Mouse (Mus musculus) kidney, embryonic 14.5 days (tissue): ENCODE measurements around the gene Shmt1. TPM values are rescaled to one million over a fixed set of nuclear protein-coding genes. Genes with fewer than 3 reads are reported as not detected.

Source experiments
- ATAC-seq: fragments of 200-750 bp; cut with Nextera tagmentation; 2 replicates; pipeline ENCODE4 v1.8.0; 2017; ENCODE audit warnings: moderate number of reproducible peaks, mild to moderate bottlenecking, moderate TSS enrichment, moderate library complexity; ENCODE audit not compliant: low FRiP score, low TSS enrichment
- H3K27ac ChIP-seq: fragments of 300-500 bp; sonication (generic); 2 replicates; pipeline ENCODE4 v1.5.1; 2014; ENCODE audit warnings: low read depth, mild to moderate bottlenecking, low read length, moderate library complexity, mixed read lengths
- H3K27me3 ChIP-seq: fragments of 300-500 bp; sonication (generic); 2 replicates; pipeline ENCODE4 v1.6.1; 2014; ENCODE audit warnings: mild to moderate bottlenecking, low read length; ENCODE audit not compliant: control insufficient read depth, insufficient read depth
- H3K36me3 ChIP-seq: fragments of 300-500 bp; sonication (generic); 2 replicates; pipeline ENCODE4 v1.6.1; 2014; ENCODE audit warnings: low read length, mixed read lengths; ENCODE audit not compliant: control insufficient read depth, insufficient read depth
- H3K4me1 ChIP-seq: fragments of 300-500 bp; sonication (generic); 2 replicates; pipeline ENCODE4 v1.6.1; 2014; ENCODE audit warnings: low read length, mixed read lengths; ENCODE audit not compliant: control insufficient read depth, insufficient read depth
- H3K4me2 ChIP-seq: fragments of 300-500 bp; sonication (generic); replicated peaks from 2 replicates; pipeline ENCODE4 v1.6.1; 2014; ENCODE audit warnings: low read depth, mild to moderate bottlenecking, low read length
- H3K4me3 ChIP-seq: fragments of 300-500 bp; sonication (generic); 2 replicates; pipeline ENCODE4 v1.5.1; 2014; ENCODE audit warnings: mild to moderate bottlenecking, low read length
- H3K9ac ChIP-seq: fragments of 300-500 bp; sonication (generic); 2 replicates; pipeline ENCODE4 v1.6.1; 2014; ENCODE audit warnings: low read depth, mild to moderate bottlenecking, low read length, moderate library complexity
- H3K9me3 ChIP-seq: fragments of 300-500 bp; sonication (generic); 2 replicates; pipeline ENCODE4 v1.6.1; 2016; ENCODE audit warnings: low read length; ENCODE audit not compliant: control insufficient read depth
- WGBS: fragments of 180-500 bp; shearing (Covaris S2); extraction: QIAGEN DNeasy Blood & Tissue Kit; methylation state at CpG from one replicate; pipeline ENCODE4 v1.1.7; 2014; 5-methylcytosine and 5-hydroxymethylcytosine counted together
- polyA plus RNA-seq: library from polyadenylated mRNA; unstranded; fragments of >200 nt; fragmentation: Nextera tagmentation; extraction: Ambion mirVana; gene quantifications from 2 replicates; pipeline ENCODE4 v1.2.1, GENCODE M21; 2014

The Shmt1 gene
- polyA plus RNA-seq, 1 experiment from 2014 or later, result 78.4 TPM

DNA sequence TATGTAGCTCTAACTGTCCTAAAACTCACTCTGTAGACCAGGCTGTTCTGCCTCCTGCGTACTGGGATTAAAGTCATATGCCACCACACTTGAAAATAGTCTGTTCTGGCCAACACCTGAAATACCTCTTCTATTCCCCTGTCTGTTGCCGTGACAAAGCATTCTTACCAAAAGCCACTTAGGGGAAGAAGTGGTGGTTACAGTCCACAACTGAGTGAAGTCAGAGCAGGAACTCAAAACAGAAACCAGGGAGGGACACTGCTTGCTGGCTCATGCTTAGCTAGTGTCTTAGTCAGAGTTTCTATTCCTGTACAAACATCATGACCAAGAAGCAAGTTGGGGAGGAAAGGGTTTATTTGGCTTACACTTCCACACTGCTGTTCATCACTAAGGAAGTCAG is 42.2 kb downstream of the Shmt1 start:
- Histone ChIP-seq H3K4me3 (no peak overlapping the region), H3K4me2 (no peak overlapping the region), H3K4me1 (no peaks in the 10 kb centered on the region), H3K27ac (no peak overlapping the region), H3K36me3 (no peaks in the 10 kb centered on the region), H3K9me3 (no peaks in the 10 kb centered on the region), H3K9ac (no peak overlapping the region), H3K27me3 (no peaks in the 10 kb centered on the region)
- no peak for ATAC-seq
- WGBS, result 88% methylated on average over 2 of the region's 2 CpGs

GRCm38 (mm10) chr11:60766969-60767368 is 44.5 kb downstream of the Shmt1 start:
- 92% methylated on average over 4 of the region's 4 CpGs for WGBS
- no peak overlapping the region for H3K27ac ChIP-seq
- no peak overlapping the region for H3K4me3 ChIP-seq
- no peak overlapping the region for H3K4me2 ChIP-seq
- ATAC-seq, result no peak
- no peak overlapping the region for H3K9ac ChIP-seq
- H3K36me3 ChIP-seq, result peaks cover under 1% of the 10 kb centered on the region; the same call in 1 of the 2 replicates
- H3K4me1 ChIP-seq, result no peaks in the 10 kb centered on the region
- no peaks in the 10 kb centered on the region for H3K9me3 ChIP-seq
- H3K27me3 ChIP-seq, result no peaks in the 10 kb centered on the region

DNA sequence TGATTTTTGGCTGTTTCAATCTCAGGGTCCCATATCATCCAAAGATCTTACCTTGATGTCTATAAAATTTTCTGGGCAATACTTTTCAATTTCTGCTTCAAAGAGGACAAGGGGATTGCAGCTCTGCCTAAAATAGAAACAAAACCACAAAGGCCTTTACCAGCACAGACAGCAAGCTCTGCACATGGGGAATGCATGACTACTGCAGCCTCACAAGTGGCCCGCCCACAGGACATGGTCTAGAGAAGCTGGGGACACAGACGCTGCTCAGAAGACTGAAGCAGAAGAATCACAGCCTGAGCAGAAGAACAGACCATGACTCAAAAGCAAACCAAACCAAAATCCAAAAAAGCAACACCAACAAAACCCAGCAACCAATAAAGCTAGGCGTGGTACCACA is 49.8 kb downstream of the Shmt1 start:
- Histone ChIP-seq H3K9ac (no peak overlapping the region), H3K9me3 (no peaks in the 10 kb centered on the region), H3K27ac (no peak overlapping the region), H3K4me2 (no peak overlapping the region), H3K36me3 (peaks cover 26% of the 10 kb centered on the region), H3K4me3 (no peak overlapping the region), H3K27me3 (no peaks in the 10 kb centered on the region), H3K4me1 (no peaks in the 10 kb centered on the region)
- no peak for ATAC-seq
- 99% methylated on average over 3 of the region's 3 CpGs for WGBS

DNA sequence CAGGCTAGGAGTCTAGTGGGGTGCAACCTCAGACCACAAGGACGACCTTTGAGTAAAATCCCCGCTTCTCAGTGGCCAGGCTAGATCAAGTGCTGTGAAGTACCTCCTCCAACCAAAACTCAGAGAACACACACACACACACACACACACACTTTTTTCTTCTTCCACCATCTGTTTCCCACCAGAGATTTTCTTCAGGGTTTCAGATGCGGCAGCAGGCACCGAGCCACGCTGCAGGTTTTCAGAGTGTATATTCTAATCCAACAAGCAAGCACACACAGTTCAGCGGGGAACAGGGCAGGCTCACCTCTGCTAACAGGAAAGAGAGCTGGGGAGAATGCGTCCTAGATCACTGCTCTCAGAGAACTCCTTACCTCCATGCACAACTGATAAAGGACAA is 55.9 kb downstream of the Shmt1 start:
- H3K36me3 ChIP-seq, result peaks cover 65% of the 10 kb centered on the region
- ATAC-seq, result no peak
- H3K9me3 ChIP-seq, result no peaks in the 10 kb centered on the region
- no peak overlapping the region for H3K9ac ChIP-seq
- H3K27ac ChIP-seq, result no peak overlapping the region
- H3K27me3 ChIP-seq, result no peaks in the 10 kb centered on the region
- no peak overlapping the region for H3K4me2 ChIP-seq
- H3K4me1 ChIP-seq, result no peaks in the 10 kb centered on the region
- H3K4me3 ChIP-seq, result no peak overlapping the region
- WGBS, result 89% methylated on average over 7 of the region's 7 CpGs

DNA sequence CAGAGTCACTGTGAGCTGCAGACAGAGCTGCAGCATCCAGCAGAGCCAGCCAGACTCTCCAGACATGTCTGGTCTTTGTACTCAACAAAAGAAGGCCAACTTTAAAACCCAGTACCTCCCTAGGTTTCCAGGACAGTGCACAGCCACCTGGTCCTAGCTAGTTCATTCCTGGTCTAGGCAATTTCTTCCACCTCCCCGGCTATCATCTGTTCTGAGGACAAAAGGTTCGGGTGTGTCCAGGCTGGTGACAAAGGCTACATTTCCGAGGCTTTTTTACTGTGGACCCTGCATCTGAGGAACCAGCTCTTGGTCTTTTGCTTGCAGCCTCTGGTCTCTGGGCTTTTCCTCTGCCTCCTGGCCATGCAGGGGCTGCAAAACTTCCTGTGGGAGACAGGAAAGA is 71.2 kb downstream of the Shmt1 start:
- Histone ChIP-seq H3K27me3 (no peaks in the 10 kb centered on the region), H3K36me3 (peaks cover 51% of the 10 kb centered on the region), H3K9ac (no peak overlapping the region), H3K4me3 (no peak overlapping the region), H3K4me1 (no peaks in the 10 kb centered on the region), H3K9me3 (no peaks in the 10 kb centered on the region), H3K27ac (no peak overlapping the region), H3K4me2 (no peak overlapping the region)
- no peak for ATAC-seq
- 79% methylated on average over 3 of the region's 3 CpGs for WGBS

Other genes starting within 250 kb of the Shmt1 start
- gene Llgl1, start 112.0 kb downstream of the Shmt1 start, polyA plus RNA-seq, result 40.8 and 69.0 TPM in 2 replicates
- 46.8 and 71.9 TPM in 2 replicates for gene Flii, start 84.5 kb downstream of the Shmt1 start, polyA plus RNA-seq
- 9.8 and 17.0 TPM in 2 replicates for gene Mief2, start 83.3 kb downstream of the Shmt1 start, polyA plus RNA-seq
- 13.7 and 21.5 TPM in 2 replicates for gene Top3a, start 34.4 kb downstream of the Shmt1 start, polyA plus RNA-seq
- gene Smcr8, start 34.2 kb downstream of the Shmt1 start, polyA plus RNA-seq, result 5.2 and 8.2 TPM in 2 replicates
- 34.3 and 35.8 TPM in 2 replicates for gene Dhrs7b, start 18.9 kb upstream of the Shmt1 start, polyA plus RNA-seq
- 72.8 and 72.9 TPM in 2 replicates for gene Tmem11, start 67.6 kb upstream of the Shmt1 start, polyA plus RNA-seq
- 15.7 and 25.0 TPM in 2 replicates for gene Natd1, start 103.0 kb upstream of the Shmt1 start, polyA plus RNA-seq
- gene Map2k3, start 120.3 kb upstream of the Shmt1 start, polyA plus RNA-seq, result 69.0 and 106 TPM in 2 replicates
- 0.32 TPM in 1 of 2 replicates, not detected in the other for gene Kcnj12, start 210.8 kb upstream of the Shmt1 start, polyA plus RNA-seq